Mouse (Mus musculus): Measurements from ENCODE around the gene Ccl9.
A peak's percentile ranks its signal among the peaks of the same experiment; 100 is the strongest.
"Not testable (repeated sequence)": the region's sequence is repeated elsewhere in the genome, so short reads cannot be mapped to it uniquely, and the experiment has no call there.

Gene Ccl9

DNA sequence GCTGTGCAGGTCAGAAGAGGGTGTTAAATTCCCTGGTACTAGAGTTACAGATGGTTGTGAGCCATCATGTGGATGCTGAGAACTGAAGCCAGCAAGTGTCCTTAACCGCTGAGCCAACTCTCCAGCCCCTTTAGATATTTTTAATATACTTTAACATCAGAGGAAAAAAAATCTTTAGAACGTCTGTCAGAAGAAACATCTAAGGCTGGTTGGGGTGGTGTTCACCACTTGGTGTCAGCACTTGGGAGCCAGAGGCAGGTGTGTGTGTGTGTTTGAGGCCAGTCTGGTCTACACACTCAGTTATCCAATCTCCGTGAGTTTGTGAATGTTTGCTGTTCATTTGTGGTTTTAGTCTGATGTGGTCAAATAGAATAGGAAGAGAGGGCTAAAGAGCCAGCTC lies 563 bp upstream of the Ccl9 start:
- no peak for DNase-seq

DNA sequence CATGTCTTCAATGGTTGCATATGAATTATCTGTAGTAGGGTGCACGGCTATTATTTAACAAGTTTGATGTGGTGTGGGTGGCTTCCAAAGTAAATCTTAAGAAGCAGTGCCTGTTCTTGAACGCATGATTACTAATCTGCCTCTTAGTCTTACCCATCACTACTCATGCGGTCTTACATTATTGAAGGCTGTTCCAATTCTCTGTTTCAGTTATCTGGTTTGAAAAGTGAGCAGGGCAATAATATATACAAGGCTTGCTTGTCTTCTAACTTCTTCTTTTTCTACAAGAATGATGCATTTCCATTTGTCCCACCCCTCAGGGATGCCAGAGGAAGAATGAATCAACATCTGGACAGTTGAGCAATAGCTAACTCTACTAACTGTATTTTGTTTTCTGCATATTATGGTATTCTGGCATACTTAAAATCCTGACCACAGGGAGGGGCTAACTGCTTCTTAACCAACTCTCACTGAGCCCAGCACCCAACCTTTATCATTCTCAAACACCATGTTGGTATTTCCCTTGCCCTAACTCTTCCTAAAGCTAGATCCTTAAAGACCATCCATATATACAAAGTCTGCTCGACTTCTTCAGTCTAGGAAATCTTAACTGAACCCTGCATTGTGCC lies 1.4 kb downstream of the Ccl9 start:
- no peak for DNase-seq

DNA sequence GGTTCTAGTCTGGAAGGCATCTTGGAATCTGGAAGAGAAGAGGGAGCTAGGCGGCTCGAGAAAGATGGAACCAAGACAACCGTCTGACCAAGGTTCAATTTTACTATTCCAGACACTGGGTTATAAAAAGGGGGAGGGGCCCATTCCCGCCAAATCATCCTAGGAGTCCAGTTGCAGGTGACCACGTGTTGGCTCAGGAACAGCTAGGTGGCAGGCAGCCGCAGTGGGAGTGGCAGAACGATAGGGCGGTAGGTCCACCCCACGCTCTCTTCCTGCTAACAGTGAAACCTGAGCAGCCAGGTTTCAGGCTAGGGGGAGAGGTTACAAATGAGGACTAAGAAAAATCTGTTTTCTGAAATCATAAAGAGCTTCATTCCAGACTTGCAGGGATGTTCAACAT lies 5.6 kb downstream of the Ccl9 start:
- DNase-seq, result no peak

DNA sequence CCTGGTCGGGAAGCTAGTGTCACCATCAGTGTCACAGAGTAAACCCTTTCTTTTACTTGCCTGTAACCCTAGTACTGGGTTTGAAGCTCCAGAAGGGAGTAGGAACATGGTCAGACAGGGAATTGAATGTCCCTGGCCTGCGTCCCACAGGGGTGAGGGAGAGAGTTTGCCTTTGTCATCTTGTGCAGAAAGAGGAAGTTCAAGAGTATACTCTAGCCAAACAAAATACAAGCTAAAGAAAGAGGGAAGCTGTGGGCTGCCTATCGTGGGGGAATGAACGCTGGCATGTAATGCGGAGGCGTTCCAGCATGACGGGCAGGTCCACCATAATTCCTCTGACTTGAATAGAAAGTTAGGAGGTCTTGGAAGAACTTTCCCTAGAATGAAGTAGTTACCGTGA lies 6.2 kb downstream of the Ccl9 start:
- peak; percentile 54 to 60 for DNase-seq

DNA sequence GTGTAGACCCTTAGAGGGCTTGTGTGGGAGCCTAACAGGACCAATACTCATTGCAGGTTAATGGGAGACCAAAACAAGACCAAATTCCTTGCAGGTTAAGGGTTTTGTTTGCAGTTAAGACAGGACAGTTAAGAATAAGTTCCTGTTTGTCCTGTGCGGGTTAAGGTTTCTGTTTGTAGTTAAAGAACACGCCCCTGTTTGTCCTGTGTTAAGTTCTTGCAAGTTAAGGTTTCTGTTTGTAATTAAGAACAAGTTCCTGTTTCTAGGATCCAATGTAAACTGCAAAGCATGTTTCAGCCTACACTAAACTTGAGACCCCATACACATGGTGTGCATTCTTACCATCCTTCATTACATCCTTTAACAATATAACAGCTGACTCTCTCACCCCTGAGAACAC lies 8.2 kb downstream of the Ccl9 start:
- DNase-seq, result no peak

DNA sequence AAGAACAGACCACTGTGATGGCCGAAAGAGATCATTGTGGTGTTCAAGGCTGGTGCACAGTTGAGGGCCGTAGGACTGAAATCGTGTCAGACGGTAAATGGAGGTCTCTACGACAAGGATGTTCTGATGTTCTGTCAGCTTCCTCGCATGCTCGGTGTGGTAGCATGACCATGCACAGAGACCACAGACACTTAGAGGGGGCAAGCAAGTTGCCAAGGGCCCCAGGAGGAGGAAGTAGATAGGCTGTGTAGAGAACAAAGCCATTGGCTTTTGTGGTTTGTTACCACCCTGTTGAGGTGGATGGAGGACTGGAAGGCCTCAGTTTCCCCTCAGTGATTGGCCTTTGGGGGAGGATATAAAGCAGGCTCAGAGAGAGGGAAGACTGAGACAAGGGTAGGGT lies 9.2 kb downstream of the Ccl9 start:
- no peak for DNase-seq

DNA sequence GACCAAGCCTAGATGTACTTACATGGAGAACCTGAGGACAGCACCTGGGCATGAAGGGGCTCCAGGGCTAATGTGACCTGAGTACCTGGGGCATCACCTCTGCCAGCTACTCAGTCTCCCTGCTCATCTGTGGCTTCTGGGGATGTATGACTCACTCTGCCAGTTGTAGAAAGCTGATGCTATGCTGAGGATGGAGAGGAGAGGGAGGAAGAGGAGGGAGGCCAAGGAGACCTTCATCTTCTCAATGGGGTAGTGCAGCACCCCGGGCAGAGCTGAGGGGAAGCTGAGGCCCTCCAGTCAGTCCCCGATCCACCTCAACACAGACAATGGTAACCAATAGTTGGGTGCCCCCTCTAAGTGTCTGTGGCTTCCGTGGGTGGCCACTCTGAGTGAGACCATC lies 9.7 kb downstream of the Ccl9 start:
- no peak for DNase-seq

DNA sequence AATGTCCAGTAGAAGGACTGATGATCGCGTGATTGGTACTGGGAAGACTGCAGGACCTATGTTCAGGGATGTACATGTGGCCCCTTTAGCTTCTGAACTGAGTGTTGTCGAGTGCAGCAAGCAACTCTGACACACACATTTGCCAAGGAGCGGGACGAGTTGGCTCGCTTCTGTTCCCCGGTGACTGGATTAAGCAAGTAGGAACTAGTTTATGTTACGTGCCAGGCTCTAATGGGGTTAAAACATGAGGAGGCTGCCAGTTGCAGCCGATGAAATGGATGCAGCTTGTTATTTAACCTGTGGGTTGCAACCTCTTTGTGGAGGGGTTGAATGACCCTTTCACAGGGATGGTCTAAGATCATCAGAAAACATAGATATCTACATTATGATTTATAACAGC lies 10.4 kb downstream of the Ccl9 start:
- no peak for DNase-seq

DNA sequence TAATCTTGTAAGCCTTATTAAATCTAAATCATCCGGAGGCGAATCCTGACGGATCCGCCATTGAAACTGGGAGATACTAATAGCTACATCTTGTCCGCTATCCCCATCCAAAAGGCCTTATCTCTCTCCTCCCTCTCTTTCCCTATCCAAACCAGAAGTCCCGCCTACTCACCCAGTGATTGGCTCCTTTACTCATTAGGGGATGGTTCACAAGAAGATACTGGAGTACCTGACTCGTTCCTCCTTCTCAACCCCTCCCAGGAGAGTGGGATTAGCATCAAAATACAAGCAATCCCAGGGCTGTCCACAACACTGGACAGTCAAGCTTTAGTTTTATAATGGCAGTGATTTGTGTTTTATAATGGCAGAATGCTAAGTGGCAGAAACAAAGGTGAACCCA lies 11.1 kb downstream of the Ccl9 start:
- DNase-seq, result no peak

DNA sequence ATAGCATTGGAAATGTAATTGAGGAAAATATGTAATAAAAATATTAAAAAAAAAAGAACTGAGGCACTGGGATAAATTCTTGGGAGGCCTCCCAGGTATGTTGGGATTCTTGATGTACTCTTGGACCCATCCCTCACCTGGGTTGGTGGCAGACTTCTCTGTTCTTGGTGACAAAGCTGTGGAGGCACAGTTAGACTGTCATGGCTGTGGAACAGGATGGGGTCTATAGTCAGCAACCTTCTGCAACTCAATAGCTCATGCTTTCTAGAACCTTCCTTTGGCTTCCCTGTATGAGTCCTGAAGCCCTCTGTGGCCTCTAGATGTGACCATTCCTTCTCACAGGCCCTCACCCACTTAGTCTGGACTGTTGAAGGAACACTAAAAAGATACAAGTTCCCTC lies 11.8 kb downstream of the Ccl9 start:
- DNase-seq, result no peak

DNA sequence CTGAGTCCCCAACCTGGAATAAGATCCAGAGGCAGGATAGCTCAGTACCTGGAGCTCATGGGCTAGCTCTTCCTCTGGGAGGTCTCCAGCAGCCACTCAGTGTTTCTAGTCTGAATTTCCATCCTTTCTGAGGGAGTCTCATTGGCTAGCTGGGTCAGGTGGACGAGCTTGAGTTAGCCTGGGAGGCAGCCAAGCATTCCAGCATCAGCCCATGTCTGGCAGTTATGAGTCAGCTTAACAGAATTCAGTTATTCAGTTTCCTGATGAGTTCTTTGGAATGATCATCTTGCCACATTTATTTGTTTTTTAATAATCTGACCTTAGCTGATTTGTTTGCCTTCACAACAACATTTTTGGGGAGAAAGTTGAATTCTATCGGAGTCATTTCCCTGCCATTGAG lies 14.7 kb downstream of the Ccl9 start:
- no peak for DNase-seq

DNA sequence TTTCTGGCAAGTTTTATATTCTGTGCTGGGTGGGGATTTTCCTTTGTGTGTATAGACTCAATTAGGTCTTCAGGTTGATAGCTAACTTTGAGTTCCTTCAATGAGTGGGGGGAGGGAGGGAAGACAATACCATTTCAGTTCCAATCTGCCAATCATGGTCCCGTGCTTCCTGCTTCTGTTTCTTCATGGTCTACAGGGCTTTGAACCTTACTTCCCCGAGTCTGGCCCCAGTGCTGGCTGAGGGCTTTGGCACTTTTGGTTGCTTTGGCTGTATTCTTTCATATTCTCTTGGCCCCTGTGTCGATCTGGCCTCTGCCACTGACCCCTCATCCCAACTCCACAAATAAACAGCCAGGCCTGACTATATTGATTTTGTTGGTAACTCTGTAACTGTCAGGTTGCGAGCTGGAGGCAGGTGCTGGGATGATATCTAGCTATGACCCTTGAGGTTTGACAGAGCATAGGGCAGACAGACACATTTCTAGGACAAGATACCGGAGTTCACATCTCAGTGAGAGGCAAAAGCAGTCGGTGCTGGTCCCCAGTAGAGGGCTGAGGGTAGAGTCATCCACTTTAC lies 16.0 kb downstream of the Ccl9 start:
- no peak for DNase-seq

DNA sequence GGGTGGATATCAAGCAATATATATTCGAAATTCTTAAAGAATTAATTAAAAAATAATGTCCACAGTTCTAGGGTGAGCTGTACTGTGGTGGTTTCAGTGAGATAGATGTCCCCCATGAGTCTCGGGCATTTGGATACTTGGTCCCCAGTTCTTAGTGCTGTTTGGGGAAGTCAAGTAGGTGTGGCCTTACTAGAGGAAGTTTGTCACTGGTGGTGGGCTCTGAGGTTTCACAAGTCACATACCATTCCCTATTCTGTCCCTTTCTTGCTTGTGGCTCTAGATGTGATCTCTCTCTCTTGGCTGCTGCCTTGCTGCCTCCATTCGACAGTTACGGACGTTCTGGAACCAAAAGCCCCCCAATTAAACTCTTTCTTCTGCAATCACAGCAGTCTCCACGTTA lies 18.0 kb downstream of the Ccl9 start:
- DNase-seq, result no peak

DNA sequence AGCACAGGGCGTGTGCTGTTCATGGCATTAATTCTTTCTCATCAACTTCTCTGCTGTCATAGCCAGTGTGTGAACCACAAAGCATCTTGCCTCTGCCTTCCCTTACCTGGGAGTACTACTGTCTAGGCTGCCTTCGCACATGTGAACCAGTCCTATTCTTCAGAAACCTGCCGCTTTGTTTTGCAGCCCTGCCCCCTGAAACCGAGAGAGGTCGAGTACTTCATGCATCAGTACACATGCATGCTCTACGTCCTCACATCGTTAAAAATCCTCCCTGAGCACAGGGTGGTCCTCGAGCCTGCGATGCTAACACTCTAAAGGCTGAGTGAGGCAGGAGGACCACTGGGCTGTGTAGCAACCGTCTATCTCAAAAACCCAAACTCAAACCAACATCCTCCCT lies 21.4 kb downstream of the Ccl9 start:
- DNase-seq, result no peak

DNA sequence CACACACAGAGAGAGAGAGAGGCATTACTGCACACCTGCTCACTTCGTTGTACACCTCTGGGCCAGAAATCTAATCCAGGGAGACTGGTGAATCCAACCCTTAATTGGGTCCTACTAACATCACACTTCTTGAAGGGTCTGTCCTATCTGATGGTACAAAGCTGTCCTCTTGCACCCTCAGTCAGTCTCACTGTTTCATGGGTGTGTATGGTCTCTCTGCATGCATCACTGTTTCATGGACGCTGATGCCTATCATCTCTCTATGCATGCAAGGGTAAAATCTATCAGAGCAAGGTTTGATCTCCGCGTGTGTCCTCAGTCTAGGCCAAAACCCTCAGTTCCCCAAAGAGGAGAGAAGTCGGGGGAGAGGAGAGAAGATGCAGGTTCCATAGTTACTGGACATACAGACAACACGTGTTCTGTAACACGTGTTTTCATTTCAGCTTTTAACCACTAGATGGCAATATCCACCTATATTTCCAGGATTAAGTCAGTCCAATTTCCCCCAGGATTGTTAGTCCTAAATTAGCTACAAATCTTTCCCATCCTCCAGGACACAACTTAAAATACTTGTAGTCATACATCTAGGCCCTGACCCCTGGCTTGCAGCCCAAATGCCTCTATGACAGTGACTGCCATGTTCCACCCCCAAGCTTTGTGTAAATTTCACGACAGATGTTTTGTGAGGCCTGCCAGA lies 22.2 kb downstream of the Ccl9 start:
- DNase-seq, result no peak

DNA sequence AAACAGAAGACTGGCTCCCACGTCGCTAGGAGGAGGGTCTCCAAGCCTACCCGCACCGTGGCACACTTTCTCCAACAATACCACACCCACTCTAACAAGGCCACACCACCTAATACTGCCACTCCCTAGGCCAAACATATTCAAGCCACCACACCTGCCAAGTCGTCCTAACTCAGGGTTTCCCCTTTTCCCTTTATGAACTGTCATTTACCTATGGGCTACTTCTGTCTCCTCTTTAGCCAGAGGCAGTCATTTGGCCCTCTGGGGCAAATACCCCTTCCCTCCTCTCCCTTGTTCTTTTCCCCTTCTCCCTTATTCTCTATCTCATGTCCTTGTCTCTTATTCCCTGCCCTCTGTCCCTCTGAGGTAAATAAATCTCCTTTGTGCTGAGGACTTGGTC lies 26.8 kb downstream of the Ccl9 start:
- DNase-seq, result no peak

DNA sequence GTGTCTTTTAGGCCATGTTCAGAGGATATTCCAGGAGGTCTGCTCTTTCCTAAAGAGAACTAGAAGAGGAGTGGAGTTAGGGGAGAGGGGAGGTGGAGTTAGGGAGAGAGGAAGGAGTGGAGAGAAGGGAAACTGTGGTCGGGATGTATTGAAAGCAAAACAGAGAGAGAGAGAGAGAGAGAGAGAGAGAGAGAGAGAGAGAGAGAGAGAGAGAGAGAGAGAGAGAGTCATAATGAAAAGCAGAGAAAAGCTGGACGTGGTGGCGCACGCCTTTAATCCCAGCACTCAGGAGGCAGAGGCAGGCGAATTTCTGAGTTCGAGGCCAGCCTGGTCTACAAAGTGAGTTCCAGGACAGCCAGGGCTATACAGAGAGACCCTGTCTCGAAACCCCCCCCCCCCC lies 27.4 kb downstream of the Ccl9 start:
- DNase-seq, result not testable (repeated sequence)

DNA sequence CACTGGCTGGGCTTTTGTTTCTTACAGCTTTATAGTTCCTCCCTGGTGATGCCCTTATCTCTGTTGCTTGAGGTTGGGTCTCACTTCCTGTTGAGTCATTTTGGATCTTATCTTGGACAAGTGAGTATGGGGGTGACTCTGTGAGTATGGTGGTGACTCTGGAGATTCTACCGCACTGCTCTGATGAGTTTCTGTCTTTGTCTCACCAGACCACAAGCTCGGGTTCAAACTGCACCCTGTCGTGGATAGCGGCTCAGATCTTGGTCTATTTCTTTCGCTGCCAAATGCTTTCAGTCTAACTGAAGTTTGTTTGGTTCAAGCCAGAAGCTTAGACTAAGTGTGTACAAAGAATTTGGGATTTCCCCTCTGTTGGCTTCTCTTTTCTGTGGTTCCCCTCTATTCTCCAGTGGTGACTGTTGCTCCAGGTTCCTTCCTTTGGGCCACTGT lies 28.2 kb downstream of the Ccl9 start:
- DNase-seq, result no peak

DNA sequence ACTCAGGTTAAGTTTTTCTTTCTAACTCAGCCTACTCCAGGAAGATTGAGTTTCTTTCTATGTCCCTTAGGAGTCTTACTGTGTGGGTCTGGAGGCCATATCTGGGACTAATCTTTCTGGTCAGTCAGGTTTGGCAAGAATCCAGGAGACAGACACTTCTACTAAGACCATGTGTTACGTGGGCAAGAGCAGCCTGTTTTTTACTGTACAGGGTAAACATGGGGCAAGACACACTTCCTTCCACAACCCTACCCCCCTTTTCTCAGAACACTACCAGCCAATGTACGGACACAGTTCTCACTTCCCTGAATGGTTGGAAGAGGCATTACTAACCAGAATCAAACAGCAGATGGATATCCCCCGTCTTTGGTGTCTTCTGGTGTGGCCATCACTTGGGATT lies 34.2 kb downstream of the Ccl9 start:
- DNase-seq, result no peak

DNA sequence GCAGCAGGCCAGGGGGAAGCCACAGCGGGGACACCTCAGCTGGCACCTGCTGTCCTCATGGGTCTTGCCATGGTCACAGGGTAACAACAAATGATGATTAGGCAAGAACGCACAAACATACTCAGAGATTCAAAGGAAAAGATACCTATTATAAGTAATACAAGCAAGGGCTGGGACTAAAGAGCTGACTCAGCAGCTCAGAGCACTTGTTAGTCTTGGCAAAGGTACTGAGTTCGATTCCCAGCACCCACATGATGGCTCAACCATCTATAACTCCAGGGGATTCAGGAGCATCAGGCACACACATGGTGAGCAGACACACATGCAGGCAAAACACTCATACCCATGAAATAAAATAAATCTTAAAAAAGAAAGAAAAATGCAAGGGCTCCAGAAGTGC lies 37.0 kb downstream of the Ccl9 start:
- no peak for DNase-seq

DNA sequence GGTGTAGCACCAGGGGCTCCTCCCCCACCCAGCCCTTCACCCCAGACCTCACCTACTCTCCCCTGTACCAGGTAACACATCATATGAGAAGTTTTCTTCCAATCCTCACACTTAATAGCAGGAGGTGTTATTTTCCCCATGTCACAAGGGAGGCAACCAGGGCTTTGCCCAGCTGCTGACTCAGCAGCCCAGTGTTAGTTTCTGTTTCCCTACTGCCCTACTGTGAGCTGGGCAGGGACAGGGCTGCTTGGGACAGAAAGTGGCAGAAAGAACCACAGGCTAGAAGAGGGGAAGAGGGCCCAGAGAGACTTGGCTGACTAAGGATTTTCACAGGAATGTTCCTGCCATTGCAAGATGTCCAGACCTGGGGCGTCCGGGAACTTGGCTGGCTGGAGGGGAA lies 37.5 kb downstream of the Ccl9 start:
- no peak for DNase-seq

DNA sequence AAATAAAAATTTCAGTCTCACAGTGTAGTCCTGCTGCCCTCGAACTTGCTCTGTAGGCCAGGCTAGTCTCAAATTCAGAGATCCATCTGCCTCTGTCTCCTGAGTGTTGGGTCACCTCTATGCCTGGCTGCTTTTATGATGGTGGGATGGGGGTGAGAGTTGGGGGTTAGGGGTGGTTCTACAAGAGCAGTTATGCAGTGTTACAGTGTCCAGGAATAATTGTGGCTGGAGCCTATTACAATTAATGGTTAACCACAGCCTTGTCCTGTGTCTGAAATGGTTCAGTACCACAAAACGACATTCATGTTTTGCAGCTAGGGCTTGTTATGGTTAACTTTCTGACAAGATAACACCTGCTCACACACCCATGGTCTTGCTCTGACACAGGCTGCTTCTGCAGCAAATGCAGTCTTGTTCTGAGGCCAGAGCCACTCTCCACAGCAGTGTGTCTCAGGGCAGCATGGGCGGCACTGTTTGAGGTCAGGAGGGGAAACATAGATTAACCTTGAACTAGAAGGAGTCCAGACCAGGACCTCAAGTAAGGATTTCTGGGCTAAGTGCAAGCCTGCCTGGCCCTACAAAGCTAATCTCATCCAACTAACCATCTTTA lies 39.6 kb downstream of the Ccl9 start:
- no peak for DNase-seq

DNA sequence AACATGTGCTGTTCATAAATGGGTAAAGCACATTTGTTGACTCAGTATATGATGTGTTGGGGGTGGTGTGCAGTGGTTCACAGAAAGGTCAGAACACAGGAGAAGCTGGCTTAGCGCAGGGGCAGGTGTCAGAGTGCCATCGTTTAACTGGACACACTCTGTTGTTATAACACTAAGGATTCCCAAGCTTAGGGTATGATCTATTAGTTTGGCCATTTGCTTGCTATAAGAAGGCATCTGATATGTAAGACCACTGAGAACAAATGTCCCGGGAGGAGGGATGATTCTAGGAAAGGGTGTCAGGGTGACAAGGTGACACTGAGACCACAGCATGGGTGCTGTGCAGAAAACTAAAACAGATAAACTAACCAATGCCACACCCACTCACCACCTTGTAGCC lies 41.6 kb downstream of the Ccl9 start:
- DNase-seq, result no peak
